Mouse (Mus musculus): ENCODE measurements around the gene Diablo.

GRCm38 (mm10) chr5:123508921-123509320 lies 15.1 kb downstream of the Diablo start:
- TF ChIP-seq CTCF (IDR thresholded peaks at IDR 0.05; ENCODE audit: low read depth, low read length) (no peak), EP300 (IDR thresholded peaks at IDR 0.05; ENCODE audit: insufficient read depth, low read depth, low read length) (no peak), POLR2A (IDR thresholded peaks at IDR 0.05; ENCODE audit: insufficient read depth, low read length) (no peak)
